Mouse (Mus musculus): ENCODE measurements around the gene Ing4.

Ing4 gene

DNA sequence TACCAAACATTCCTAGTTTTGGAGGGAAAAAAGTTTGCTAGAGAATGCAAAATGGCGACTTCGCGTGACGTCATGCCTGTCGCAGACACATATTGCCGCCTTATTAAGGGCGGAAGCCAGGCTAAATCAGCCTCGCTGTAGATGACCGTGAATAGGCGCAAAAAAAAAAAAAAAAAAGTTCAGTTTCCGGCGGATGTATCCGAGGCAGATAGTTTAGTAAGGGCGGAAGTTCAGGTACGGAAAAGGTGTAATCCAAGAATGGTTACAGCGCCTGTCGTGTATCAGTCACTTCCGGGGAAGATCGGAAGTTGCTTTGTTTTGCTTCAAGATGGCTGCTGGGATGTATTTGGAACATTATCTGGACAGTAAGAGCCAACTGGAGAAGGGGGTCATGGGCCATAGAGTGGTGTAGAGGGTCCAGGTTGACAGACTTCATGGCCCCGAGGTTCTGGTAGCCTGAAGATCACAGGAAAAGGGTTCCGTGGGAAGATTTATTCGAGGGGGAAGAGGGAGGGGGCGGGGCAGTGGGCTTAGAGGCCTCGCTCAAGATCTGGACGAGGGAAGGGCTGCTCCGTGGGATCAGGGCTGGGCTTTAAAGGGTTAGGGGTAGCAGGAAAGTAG lies at the start of gene Ing4:
Ing4 (plus strand) TSS at position 228 of the 621 bp plus-strand sequence.
- in situ Hi-C loops (cut with MboI): loop anchor here (10.0 kb wide), 1 partner anchor 325 kb away; the partner anchor contains the start of genes Emg1 and Phb2

DNA sequence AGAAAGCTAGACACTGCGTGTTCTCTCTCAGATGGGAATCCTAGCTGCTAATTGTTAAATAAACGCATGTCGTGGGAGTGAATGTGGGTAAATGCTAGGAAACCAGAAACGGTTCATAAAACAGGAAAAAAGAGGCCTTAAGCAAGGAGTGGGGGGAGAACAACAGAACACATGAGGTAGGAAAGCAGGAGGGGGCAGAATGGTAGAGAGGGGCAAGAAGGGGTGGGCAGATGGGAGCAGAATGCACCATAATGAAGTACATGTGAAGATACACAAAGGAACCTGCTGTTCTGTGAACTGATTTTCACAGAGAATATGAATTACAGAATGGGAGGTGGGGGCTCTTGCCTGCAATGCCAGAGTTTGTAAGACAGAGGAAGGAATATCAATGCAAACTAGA lies 47.3 kb upstream of the Ing4 start:
- in situ Hi-C loops (cut with MboI): no loop called here

GRCm38 (mm10) chr6:124993365-124993764 lies 46.2 kb upstream of the Ing4 start:
- in situ Hi-C loops (cut with MboI): no loop called here

- in situ Hi-C loops (cut with MboI): no loop called here
Measured at GRCm38 (mm10) chr6:124993876-124994275, 45.7 kb upstream of the Ing4 start.

DNA sequence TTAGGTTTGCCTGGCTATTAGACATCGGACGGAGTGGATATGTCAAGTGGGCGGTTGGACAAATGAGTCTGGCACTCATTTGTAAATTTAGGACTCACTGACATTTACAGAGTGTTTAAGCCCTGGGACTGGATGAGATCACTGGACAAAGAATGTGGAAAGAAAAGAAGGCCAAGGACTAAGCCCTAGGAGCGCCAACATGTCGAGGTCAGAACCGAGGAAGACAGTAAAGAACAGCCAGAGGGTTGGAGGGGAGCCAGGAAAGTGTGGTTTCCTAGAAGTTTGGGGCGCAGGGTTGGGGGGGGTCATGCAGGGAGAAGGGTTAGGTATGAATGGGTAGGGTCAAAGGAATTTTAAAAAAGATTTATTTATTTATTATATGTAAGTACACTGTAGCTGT lies 44.3 kb upstream of the Ing4 start:
- in situ Hi-C loops (cut with MboI): no loop called here

GRCm38 (mm10) chr6:124995831-124996403 lies 43.6 kb upstream of the Ing4 start:
- in situ Hi-C loops (cut with MboI): no loop called here

DNA sequence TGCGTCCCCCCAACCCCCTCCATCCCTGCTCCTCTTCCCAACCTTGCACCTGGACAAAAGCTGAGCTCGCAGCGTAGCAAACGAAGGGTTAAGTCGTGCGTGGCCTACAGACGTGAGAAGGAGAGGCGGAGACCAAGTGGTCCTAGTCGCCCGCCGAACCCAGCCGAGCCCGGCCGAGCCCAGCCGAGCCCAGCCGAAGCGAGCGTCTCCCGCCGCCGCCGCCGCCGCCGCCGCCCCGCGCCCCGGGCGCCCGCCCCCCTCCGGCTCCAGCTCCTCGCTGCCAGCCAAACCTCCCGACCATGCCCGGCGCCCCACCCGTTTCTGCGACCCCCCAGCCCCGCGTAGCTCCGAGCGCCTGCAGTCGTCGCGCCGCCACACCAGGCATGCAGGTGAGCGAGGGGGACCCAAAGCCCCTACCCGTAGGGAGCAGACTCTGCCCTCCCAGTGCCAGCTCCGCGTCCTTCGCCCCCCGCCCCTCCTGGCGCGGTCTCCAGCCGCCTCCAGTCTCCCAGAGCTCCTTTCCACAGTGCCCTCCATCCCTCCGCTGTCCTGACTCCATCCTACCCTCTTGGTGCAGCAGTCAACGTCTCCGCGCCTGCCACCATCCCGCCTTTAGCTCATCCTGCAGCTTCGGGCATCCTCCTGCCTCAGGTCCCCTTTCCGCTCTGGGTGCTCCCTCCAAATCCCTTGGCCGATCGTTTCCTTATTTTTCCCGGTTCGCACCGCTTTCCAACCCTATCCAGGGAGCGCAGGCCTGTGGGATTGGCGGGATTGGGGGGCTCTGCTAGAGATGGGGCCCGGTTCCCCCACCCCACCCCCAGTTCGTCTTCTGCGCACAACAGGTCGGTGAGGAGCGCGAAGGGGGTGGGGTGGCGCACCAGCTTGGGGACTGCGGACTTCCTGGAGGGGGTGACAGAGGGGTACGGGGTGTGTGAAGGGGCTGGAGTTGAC lies 42.7 kb upstream of the Ing4 start, which contains the start of gene Pianp:
Pianp (plus strand) TSS at position 144 of the 951 bp plus-strand sequence.
- in situ Hi-C loops (cut with MboI): no loop called here

GRCm38 (mm10) chr6:124998066-124998465 lies 41.5 kb upstream of the Ing4 start:
- in situ Hi-C loops (cut with MboI): no loop called here

DNA sequence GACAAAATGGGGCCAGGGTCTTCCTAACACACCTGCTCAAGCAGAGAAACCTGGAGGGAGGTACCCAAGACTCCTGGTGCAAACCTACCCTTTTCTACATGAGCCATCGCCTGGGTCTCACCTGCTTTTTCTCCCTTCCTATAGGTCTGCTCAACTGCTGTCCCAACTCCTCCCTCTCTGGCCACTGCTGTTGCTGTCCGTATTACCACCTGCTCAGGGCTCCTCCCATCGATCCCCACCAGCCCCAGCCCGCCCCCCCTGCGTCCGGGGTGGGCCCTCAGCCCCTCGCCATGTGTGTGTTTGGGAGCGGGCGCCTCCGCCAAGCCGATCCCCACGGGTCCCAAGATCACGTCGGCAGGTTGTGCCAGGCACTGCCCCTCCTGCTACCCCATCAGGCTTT lies 40.5 kb upstream of the Ing4 start:
- in situ Hi-C loops (cut with MboI): no loop called here

GRCm38 (mm10) chr6:124999546-124999945 lies 40.0 kb upstream of the Ing4 start:
- in situ Hi-C loops (cut with MboI): no loop called here

- in situ Hi-C loops (cut with MboI): no loop called here
Measured at GRCm38 (mm10) chr6:125003706-125004105, 35.9 kb upstream of the Ing4 start.

DNA sequence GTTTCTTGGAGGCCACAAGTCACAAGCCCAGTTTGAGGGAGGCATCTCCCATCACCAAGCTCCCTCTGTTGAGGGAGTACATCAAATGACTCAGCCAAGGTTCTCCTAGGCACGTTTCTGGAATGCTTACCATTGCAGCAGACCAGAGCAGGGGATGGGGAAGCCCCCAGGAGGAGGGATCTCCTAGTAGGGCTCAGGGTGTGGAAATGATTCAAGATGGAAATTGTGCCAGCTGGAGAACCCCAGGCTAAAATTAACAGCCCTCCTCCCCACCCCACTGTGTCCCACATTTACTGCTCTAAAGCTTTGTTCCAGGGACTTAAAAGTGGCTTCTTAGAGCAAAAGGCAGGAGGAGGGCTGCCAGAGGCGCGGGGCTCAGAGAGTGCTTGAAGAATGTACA lies 34.5 kb upstream of the Ing4 start:
- in situ Hi-C loops (cut with MboI): no loop called here

GRCm38 (mm10) chr6:125008060-125008459 lies 31.5 kb upstream of the Ing4 start:
- in situ Hi-C loops (cut with MboI): no loop called here

DNA sequence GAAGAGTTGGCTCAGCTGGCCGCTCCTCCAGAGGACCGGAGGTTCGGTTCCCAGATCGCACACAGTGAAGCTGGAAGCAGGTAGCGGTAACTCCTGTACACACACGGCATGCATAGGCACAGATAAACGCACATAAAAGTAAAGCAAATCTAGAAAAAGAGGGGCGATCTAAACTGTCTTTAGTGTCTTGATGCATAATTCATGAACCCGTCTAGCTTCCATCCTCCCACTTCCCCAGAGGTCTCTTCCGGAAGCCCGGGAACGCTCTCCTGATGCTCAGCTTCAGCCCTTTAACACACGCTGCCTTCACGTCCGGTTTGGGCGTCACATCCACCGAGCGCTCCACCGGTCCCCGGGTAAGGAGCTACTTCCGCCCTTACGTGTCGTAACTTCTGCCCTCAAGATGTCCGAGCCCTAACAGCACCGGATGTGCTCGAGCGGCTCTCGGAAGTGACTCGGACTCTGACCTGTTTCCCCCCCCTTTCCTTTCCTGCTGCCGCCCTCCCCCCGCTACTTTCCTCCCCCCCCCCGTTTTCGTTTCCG lies 30.9 kb upstream of the Ing4 start:
- in situ Hi-C loops (cut with MboI): no loop called here

GRCm38 (mm10) chr6:125009129-125009180 lies 30.6 kb upstream of the Ing4 start, which contains the start of gene Zfp384:
Gene Zfp384, plus strand, starts transcription at chr6:125009145.
- in situ Hi-C loops (cut with MboI): no loop called here

DNA sequence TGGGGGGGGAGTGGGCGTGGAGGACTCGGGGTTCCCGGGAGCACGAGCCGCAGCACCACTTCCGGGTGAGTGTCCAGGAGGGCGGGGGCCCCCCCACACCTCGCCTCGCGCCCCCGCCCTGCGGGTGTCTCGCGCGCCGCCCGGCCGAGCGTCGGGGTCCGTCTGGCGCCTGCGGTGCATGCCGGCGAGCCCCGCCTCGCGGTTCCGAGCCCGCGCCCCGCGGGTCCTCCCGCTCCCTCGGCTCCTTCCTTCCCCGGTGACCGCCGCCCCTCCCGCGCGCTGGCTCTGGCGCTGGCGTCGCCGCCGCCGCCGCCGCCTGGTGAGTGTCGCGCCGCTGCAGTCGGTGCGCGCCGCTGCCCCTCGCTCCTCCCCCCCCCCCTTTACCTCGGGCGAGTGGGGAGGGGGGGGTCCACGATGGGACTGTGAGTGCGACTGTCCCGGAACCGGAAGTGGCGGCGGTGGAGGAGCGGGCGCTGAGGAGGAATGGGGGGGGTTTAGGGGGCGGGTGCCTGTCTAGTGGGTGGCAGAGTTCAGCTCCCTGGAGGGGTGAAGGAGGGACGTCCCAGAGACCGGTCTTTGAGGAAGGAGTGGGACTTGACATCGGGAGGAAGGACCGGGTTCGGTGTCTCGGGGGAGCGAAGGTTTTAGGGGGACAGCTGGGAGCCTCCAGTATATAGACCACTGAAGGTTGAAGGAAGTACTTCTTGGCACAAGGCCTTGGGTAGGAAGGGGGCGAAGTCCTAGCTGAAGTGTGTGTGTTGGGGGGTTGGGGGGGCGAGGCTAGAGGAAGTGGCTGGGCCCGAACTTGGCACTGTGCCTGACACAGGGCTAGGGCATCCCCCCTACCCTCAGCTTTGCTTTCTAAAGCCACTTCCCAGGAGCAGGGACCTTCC lies 30.1 kb upstream of the Ing4 start:
- in situ Hi-C loops (cut with MboI): no loop called here

- in situ Hi-C loops (cut with MboI): no loop called here
Measured at GRCm38 (mm10) chr6:125017682-125018081, 21.9 kb upstream of the Ing4 start.

GRCm38 (mm10) chr6:125030532-125030931 lies 9.0 kb upstream of the Ing4 start:
- in situ Hi-C loops (cut with MboI): loop anchor here (10.0 kb wide), 1 partner anchor 316 kb away; the partner anchor contains the start of genes Emg1 and Phb2

- in situ Hi-C loops (cut with MboI): loop anchor here (10.0 kb wide), 1 partner anchor 317 kb away; the partner anchor contains the start of genes Emg1 and Phb2
Measured at GRCm38 (mm10) chr6:125031604-125032003, 8.0 kb upstream of the Ing4 start.

- in situ Hi-C loops (cut with MboI): loop anchor here (10.0 kb wide), 1 partner anchor 324 kb away; the partner anchor contains the start of genes Emg1 and Phb2
Measured at GRCm38 (mm10) chr6:125038666-125039065, 894 bp upstream of the Ing4 start.

GRCm38 (mm10) chr6:125039131-125039530 lies 429 bp upstream of the Ing4 start:
- in situ Hi-C loops (cut with MboI): loop anchor here (10.0 kb wide), 1 partner anchor 324 kb away; the partner anchor contains the start of genes Emg1 and Phb2

DNA sequence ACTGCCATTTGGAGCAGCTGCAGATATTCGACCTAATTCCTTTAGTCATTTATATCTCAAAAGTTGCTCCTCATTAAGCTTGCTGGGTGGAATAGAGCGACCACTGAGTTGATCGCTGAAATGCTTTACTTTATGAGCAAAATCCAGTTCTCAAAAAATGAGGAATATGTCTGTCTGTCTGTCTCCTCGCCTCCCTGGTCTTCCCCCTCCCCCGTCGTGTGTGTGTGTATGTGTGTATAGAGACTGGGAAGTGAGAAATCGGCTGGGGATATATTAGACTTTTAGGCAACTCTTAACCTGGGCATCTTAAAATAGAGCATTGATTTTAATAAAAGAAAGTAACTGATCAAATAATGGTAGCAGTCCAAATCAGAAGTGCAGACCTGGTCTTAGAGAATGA lies 661 bp downstream of the Ing4 start:
- in situ Hi-C loops (cut with MboI): no loop called here
